Mouse (Mus musculus): ENCODE measurements around the gene Amz2. TPM values are rescaled to one million over a fixed set of nuclear protein-coding genes. Genes with fewer than 3 reads are reported as not detected.

Gene Amz2
- total and polyA plus RNA-seq, 2 experiments = 10.8 to 13.3 TPM

DNA sequence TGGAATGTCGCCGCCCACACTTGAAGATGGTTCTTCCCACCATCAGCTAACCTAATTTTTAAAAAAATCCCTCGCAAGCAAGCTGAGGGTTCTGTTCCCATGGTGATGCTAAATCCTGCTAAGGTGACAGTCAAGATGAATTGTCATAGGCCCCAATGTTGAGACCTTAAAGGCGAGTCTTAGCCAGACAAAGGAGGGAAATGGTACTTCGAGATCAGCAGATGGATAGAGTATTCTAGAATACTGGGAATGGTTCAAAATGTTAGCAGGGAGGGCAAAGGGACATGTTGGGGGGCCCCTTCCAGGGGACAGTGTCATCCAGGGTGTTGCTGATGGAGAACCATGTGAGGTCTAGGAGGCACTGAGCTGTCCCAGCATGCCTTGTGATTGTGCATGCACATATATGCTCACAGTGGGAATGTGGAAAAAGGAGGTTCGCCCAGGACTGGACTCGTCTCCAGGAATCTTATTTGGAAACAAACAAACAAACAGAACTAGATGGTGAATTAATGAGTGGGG, 70.8 kb downstream of the Amz2 start:
- TF ChIP-seq POLR2A (IDR thresholded peaks at IDR 0.05; ENCODE audit: extremely low read depth, insufficient read depth, low read length) = no peak
- TF ChIP-seq CTCF (IDR thresholded peaks at IDR 0.05; ENCODE audit: low read depth, low read length) = no peak
- Histone ChIP-seq H3K4me1 (ENCODE audit: control insufficient read depth, insufficient read depth, low read length) (peaks cover 25% of the 10 kb centered on the region), H3K27ac (replicated peaks; ENCODE audit: insufficient read depth, low read depth, low read length) (no peak overlapping the region), H3K9ac (ENCODE audit: low read depth, low read length) (no peak overlapping the region), H3K4me3 (ENCODE audit: insufficient read depth, low read depth, low read length) (no peak overlapping the region), H3K27me3 (ENCODE audit: control insufficient read depth, insufficient read depth, low read length) (no peaks in the 10 kb centered on the region), H3K36me3 (ENCODE audit: control insufficient read depth, insufficient read depth, low read length) (no peaks in the 10 kb centered on the region), H3K79me2 (ENCODE audit: control insufficient read depth, insufficient read depth, low read length) (no peaks in the 10 kb centered on the region)
- DNase-seq (ENCODE audit: extremely low read depth, low read depth, low spot score) = no peak
- 60% methylated on average over 7 of the region's 7 CpGs for WGBS

DNA sequence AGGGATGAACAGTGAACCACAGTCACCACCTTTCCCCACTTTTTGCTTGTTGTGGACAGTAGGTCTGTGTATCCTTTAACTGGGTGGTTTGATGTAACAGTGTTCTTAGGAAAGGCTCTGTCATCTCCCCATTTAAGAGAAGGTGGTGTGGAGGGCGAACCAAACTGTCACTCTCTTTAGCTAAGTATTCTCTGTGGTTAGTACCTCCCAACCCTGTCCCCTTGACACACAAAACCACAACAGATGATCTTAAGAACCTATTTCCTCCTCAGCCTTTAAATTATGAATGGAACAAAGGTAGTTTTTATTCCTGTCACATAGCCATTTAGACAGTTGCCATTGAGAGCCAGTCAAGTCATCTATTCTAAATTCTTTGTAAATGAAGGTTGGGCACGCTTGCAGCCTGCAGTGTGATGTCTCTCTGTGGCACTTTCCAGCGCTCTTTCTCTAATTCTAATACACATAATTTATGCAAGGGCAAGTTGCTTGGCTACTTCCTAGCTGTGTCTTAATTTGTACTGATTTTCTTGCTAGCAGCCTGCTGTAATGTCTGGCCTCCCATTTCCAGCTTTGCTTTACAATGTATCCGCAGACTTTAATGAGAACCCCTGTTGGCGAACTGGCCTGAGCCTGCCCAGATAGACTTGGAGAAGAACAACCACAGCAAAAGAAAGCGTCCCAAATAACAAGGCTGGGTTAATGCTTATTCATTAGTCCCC, 71.4 kb downstream of the Amz2 start:
- H3K36me3 ChIP-seq (ENCODE audit: control insufficient read depth, insufficient read depth, low read length) = no peaks in the 10 kb centered on the region
- no peak overlapping the region for H3K9ac ChIP-seq (ENCODE audit: low read depth, low read length)
- H3K4me3 ChIP-seq (ENCODE audit: insufficient read depth, low read depth, low read length) = no peak overlapping the region
- no peaks in the 10 kb centered on the region for H3K79me2 ChIP-seq (ENCODE audit: control insufficient read depth, insufficient read depth, low read length)
- 96% methylated on average over 6 of the region's 6 CpGs for WGBS
- no peak overlapping the region for H3K27ac ChIP-seq (replicated peaks; ENCODE audit: insufficient read depth, low read depth, low read length)
- TF ChIP-seq CTCF (IDR thresholded peaks at IDR 0.05; ENCODE audit: low read depth, low read length) (no peak), POLR2A (IDR thresholded peaks at IDR 0.05; ENCODE audit: extremely low read depth, insufficient read depth, low read length) (no peak)
- H3K4me1 ChIP-seq (ENCODE audit: control insufficient read depth, insufficient read depth, low read length) = peaks cover 25% of the 10 kb centered on the region
- DNase-seq (ENCODE audit: extremely low read depth, low read depth, low spot score) = no peak
- H3K27me3 ChIP-seq (ENCODE audit: control insufficient read depth, insufficient read depth, low read length) = no peaks in the 10 kb centered on the region

DNA sequence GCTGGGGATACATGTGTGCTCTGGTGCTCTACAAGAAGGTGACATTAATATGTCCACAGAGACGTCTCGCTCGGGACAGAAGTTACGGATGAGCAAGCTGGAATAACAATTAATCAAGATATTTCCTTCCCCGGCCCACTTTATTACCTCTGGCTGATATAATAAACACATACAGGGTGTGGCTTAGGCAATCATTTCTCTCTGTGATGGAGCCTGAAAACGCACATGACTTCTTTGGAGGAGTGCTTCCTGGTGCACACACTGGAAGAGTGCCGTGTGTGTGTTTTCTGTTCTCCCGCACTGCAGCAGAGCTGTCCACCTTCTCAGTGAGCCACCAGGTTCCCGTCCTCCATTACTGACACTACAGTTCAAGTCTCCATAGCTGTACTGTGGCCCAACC, 72.2 kb downstream of the Amz2 start:
- no peak for TF ChIP-seq POLR2A (IDR thresholded peaks at IDR 0.05; ENCODE audit: extremely low read depth, insufficient read depth, low read length)
- TF ChIP-seq CTCF (IDR thresholded peaks at IDR 0.05; ENCODE audit: low read depth, low read length) = no peak
- H3K27ac ChIP-seq (replicated peaks; ENCODE audit: insufficient read depth, low read depth, low read length) = no peak overlapping the region
- H3K4me3 ChIP-seq (ENCODE audit: insufficient read depth, low read depth, low read length) = no peak overlapping the region
- peaks cover 25% of the 10 kb centered on the region for H3K4me1 ChIP-seq (ENCODE audit: control insufficient read depth, insufficient read depth, low read length)
- DNase-seq (ENCODE audit: extremely low read depth, low read depth, low spot score) = no peak
- H3K27me3 ChIP-seq (ENCODE audit: control insufficient read depth, insufficient read depth, low read length) = no peaks in the 10 kb centered on the region
- no peak overlapping the region for H3K9ac ChIP-seq (ENCODE audit: low read depth, low read length)
- no peaks in the 10 kb centered on the region for H3K79me2 ChIP-seq (ENCODE audit: control insufficient read depth, insufficient read depth, low read length)
- 84% methylated on average over 9 of the region's 9 CpGs for WGBS
- H3K36me3 ChIP-seq (ENCODE audit: control insufficient read depth, insufficient read depth, low read length) = no peaks in the 10 kb centered on the region

DNA sequence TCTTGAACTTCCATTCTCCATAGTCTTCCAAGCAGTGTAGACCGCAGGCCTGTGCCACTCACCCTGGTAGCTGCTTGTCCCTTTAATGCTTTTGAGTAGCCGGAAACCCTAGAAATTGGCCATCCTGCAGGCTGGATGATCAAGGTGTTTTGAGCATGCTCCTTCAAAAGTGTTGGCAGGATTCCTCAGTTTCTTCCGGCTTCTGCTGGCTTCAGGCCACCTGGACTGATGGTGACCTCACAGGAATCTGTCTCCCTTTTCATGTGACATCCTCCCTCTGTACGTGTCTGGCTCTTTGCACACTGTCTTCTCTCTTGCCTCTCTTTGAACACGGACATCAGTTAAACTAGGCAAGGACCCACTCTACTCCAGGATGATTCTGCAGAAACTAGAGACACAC, 74.5 kb downstream of the Amz2 start:
- no peak overlapping the region for H3K4me3 ChIP-seq (ENCODE audit: insufficient read depth, low read depth, low read length)
- no peaks in the 10 kb centered on the region for H3K36me3 ChIP-seq (ENCODE audit: control insufficient read depth, insufficient read depth, low read length)
- H3K9ac ChIP-seq (ENCODE audit: low read depth, low read length) = no peak overlapping the region
- 40% methylated on average over 5 of the region's 5 CpGs for WGBS
- H3K4me1 ChIP-seq (ENCODE audit: control insufficient read depth, insufficient read depth, low read length) = peaks cover 21% of the 10 kb centered on the region
- no peak overlapping the region for H3K27ac ChIP-seq (replicated peaks; ENCODE audit: insufficient read depth, low read depth, low read length)
- DNase-seq (ENCODE audit: extremely low read depth, low read depth, low spot score) = no peak
- no peaks in the 10 kb centered on the region for H3K27me3 ChIP-seq (ENCODE audit: control insufficient read depth, insufficient read depth, low read length)
- TF ChIP-seq CTCF (IDR thresholded peaks at IDR 0.05; ENCODE audit: low read depth, low read length) = no peak
- TF ChIP-seq POLR2A (IDR thresholded peaks at IDR 0.05; ENCODE audit: extremely low read depth, insufficient read depth, low read length) = no peak
- H3K79me2 ChIP-seq (ENCODE audit: control insufficient read depth, insufficient read depth, low read length) = no peaks in the 10 kb centered on the region

Other genes starting within 250 kb of the Amz2 start
- gene Rgs9, start 127.8 kb upstream of the Amz2 start, total RNA-seq (2014; rRNA removed) = 0.37 and 0.54 TPM in 2 replicates
- 0.09 and 0.22 TPM in 2 replicates for gene Rgs9, start 127.8 kb upstream of the Amz2 start, polyA plus RNA-seq (2012; rRNA removed)
- 18.0 and 23.2 TPM in 2 replicates for gene Gna13, start 63.1 kb upstream of the Amz2 start, total RNA-seq (2014; rRNA removed)
- 10.0 and 13.7 TPM in 2 replicates for gene Gna13, start 63.1 kb upstream of the Amz2 start, polyA plus RNA-seq (2012; rRNA removed)
- gene 9930022D16Rik, start 12.0 kb upstream of the Amz2 start, total RNA-seq (2014; rRNA removed) = not detected in 2 replicates
- not detected in 2 replicates for gene 9930022D16Rik, start 12.0 kb upstream of the Amz2 start, polyA plus RNA-seq (2012; rRNA removed)
- 8.1 and 9.9 TPM in 2 replicates for gene Arsg, start 47.4 kb downstream of the Amz2 start, total RNA-seq (2014; rRNA removed)
- gene Arsg, start 47.4 kb downstream of the Amz2 start, polyA plus RNA-seq (2012; rRNA removed) = 8.5 and 9.1 TPM in 2 replicates
- gene Slc16a6, start 47.7 kb downstream of the Amz2 start, total RNA-seq (2014; rRNA removed) = 1.4 and 1.5 TPM in 2 replicates
- 1.9 and 2.2 TPM in 2 replicates for gene Slc16a6, start 47.7 kb downstream of the Amz2 start, polyA plus RNA-seq (2012; rRNA removed)
- 8.5 and 8.8 TPM in 2 replicates for gene Wipi1, start 186.0 kb downstream of the Amz2 start, total RNA-seq (2014; rRNA removed)
- 6.4 and 7.3 TPM in 2 replicates for gene Wipi1, start 186.0 kb downstream of the Amz2 start, polyA plus RNA-seq (2012; rRNA removed)
- gene Prkar1a, start 223.5 kb downstream of the Amz2 start, total RNA-seq (2014; rRNA removed) = 47.2 and 56.4 TPM in 2 replicates
- 51.1 and 59.9 TPM in 2 replicates for gene Prkar1a, start 223.5 kb downstream of the Amz2 start, polyA plus RNA-seq (2012; rRNA removed)